16 mouse cellular contexts compared by ENCODE assay signal in the genomic region with DNA sequence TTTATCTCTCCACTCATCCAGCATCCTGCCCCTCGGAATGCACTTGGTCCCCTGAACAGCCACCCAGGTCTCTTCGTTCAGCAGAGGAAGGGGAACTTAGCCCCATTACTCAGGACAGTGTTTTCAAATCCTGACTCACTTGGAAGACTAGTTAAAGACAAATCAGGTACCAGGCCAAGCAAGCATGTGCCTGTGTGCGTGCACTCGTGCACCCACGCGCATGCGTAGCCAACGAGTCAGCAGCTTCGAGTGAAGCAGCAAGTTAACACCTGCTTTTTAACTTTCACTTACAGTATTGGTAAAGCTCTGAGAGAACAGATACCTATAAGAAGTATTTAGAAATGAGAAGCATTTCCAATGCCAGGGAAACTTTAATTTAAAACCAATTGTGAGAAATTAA.
"Had no signal": no experiment of that assay in that cellular context is flagged by ENCODE, and none has a peak within 500 bp of the region (broad histone marks: within the 10 kb centered on the region; RNA-seq: fewer than 3 reads in every experiment).

No protein-coding gene starts in this region.

- H3K4me2 ChIP-seq: liver, embryonic 15.5 days; midbrain, embryonic 12.5 days; neural tube, embryonic 12.5 days; stomach, embryonic 15.5 days had no signal

- H3K9ac ChIP-seq: liver, embryonic 15.5 days; liver, postnatal 0 days; midbrain, embryonic 12.5 days; neural tube, embryonic 12.5 days; stomach, embryonic 15.5 days had no signal

- H3K27ac ChIP-seq: liver, embryonic 15.5 days; macrophage; midbrain, embryonic 12.5 days; neural tube, embryonic 12.5 days; stomach, postnatal 0 days had no signal

- H3K4me3 ChIP-seq: liver, embryonic 15.5 days; megakaryocyte, embryonic 14.5 days; midbrain, embryonic 12.5 days; neural tube, embryonic 12.5 days; stomach, embryonic 15.5 days had no signal

- DNase-seq: liver, postnatal 0 days; lung, adult 2 months; lung, postnatal 10 days; lung, postnatal 36 days; midbrain, embryonic 14.5 days; right cerebral cortex, postnatal 14 days; thymus, adult 2 months; thymus, postnatal 25 days; thymus, postnatal 4 days had no signal

- ATAC-seq: liver, postnatal 0 days had no signal

- H3K36me3 ChIP-seq: liver, embryonic 15.5 days; midbrain, embryonic 12.5 days; neural tube, embryonic 12.5 days; stomach, embryonic 15.5 days had no signal

- H3K27me3 ChIP-seq: stomach, embryonic 15.5 days had no signal

- H3K9me3 ChIP-seq: liver, embryonic 15.5 days; midbrain, embryonic 12.5 days; neural tube, embryonic 12.5 days; stomach, embryonic 15.5 days had no signal
